Mouse (Mus musculus): ENCODE data around the gene Lrfn2.

Gene Lrfn2

DNA sequence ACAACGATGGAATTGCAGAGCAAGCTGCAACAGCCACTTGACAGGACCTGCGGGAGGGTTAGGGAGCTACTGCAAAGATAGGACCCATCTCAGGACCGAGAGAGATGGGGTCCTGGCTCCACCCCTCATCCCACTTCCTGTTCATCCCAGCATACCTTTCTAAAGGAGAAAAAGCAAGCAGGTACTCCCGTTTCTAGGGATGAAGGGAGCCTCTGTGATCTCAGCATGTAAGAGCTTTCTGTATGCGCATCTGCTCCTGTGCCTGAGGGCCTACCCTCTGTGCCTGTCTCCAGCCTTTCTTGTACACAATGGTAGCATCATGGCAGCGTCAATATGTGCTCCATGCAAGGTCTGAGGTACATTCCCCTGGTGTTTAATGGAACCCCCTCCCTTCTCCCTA lies 102.9 kb downstream of the Lrfn2 start:
- DNase-seq (ENCODE audit: low read depth): no peak

DNA sequence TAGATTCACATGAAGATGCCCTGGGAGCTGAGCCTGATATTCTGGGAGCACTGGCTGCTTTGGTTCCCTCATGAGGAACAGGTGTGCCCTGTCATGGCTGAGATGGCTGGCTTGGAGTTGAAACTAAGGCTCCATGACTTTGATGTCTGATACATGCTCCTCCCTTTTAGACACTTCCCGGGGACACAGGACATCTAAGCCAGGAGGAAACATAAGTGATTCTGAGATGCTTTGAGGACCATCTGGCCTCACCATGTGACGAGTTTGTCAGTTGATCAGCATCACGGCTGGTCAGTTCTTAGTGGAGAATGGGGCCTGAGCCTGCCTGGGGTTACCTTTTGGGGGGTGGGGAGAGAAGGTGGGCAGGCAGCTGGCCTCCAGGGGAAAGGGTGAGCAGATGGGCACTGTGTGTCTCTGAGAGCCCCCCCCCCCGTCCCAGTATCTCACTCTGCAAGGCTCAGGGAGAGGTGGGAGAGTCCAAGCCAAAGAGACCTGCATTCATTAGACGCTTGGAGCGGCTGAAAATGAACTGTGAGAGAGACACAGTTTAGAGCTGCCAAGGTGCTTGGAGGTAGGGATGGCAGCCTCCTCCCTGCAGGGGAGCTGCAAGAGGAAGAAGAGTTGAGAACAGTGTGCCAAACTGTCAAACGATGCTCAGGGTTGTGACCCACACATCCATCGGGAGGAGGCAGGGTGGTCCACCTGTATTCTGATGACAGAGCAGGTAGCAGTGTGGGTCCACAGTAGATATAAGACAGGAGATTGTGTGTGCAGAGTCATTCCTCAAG lies 105.2 kb downstream of the Lrfn2 start:
- no peak for DNase-seq (ENCODE audit: low read depth)

DNA sequence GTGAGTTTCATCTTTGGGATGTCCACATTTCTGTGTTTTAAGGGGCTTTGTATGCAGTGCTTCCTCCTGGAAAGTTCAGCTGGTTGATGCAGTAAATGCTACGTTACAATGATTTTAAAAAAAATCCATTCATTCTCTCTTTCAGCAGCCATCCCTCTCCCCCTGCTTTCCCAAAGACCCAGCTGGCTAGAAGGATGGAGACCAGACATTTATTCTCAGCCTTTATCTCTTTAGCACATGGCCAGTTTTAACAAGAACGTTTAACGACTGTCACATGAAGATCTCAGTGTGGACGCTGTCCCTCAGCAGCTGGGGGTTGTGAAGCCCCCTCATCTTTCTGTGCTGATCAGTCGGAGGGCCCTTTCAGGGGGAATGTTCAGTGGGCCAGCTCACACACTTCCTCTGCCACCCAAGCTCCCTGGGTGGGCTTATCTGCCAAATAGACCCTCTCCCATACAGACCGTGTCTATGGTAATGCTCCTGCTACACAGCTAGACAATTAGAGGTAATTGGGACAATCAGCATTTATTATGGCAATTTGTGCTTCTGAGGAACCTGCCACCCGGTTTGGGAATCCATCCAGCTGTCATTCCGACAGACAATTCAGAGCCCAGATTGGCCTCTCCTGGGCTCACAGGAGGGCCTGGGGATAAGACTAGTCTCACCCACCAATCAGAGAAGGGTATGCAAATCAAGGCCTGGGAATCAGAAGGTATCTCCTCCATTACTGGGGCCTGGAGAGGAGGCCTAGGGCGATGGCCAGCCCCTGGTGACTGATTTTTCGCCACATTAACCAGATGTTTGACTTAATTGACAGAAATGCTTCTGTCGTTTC lies 111.8 kb downstream of the Lrfn2 start:
- DNase-seq (ENCODE audit: low read depth): no peak

DNA sequence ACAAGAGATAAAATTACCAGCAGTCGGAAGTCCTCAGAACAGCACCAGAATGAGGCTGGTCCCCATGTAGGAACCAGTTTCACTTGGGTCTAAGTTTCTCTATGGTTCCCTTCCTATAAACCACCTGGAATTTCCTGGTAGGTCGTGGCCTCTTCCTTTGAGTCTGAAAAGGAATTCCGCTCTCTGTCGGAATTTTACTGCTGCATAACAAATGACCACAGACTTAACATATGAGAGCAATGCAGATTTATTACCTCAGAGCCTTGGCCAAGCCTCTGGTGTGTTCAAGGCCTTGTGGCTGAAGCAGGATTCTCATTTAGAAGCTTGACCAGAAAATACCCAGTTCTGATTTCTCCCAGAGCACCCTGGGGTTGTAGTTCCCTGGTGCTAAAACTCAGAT lies 115.7 kb downstream of the Lrfn2 start:
- no peak for DNase-seq (ENCODE audit: low read depth)

DNA sequence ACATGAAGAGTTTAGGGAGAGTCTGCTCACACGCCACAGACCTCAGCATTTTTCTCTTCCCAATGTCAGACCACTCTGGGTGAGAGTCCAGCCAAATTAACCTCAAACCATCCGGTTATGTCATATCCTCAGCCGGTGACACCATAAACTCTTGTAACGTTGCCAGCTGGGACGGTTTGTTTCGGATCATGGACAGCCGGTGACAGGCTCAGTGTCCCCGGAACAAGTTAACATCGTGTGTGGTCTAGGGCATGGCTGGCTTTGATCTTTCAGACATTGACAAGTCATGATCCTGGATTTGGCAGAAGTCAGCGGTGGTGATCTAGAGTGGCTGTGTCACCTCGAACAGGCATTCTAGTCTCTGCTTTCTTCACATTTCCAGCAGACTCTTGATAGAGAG lies 119.1 kb downstream of the Lrfn2 start:
- no peak for DNase-seq (ENCODE audit: low read depth)

DNA sequence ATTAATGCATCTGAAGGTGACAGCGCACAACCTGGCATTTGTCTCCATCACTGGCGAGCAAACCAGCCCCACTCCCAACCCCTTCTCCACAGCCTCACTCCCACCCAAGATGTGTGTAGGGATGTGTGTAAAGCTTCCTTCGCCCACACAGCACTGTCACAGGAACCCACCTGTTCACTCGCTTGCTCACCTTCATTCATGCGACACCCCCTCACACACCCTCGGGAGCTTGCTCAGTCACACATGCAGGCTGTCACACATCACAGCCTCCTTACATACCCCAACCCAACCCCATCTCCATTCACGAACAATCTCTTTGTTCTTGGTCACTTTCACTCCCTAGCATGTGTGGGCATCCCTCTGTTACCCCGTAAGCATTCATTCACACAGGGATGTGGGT lies 129.0 kb downstream of the Lrfn2 start:
- DNase-seq (ENCODE audit: low read depth): no peak

DNA sequence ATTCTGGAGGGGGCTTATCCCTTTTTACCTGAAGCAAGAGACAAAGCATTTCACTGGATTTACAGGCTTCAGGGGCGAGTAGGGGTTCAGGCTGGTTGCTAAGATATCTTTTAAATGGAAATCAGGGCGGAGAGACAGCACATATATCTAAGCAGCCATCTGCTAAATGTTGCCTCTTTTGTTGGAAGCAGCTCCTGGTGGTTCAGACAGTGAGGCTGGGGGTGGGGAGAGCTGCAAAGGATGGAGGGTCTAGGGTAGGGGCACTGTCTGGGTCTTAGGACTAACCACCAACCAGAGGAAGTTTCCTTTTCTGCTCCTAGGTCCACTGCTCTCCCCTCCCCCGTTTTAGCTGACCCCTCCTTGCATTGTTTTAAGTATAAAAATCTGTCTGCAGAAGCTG lies 131.6 kb downstream of the Lrfn2 start:
- DNase-seq (ENCODE audit: low read depth): no peak

DNA sequence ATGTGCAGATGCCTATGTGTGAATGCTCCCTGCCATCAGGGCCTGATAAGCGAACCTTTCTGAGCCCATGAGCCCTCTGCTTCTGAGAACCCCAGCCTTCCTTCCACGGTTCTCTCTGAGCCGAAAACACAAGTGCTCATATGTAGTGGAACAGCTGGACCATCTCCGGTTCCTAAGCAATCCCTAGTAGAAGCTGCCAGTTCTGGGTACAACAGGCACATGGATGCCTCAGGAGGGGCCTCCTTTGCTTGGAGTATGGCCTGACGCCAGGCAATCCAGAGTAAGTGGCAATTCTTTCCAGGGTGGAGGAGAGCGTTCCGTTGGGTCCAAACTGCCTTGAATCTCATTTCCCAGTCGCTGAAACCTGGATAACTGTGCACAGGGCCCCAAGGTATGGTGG lies 132.3 kb downstream of the Lrfn2 start:
- no peak for DNase-seq (ENCODE audit: low read depth)

DNA sequence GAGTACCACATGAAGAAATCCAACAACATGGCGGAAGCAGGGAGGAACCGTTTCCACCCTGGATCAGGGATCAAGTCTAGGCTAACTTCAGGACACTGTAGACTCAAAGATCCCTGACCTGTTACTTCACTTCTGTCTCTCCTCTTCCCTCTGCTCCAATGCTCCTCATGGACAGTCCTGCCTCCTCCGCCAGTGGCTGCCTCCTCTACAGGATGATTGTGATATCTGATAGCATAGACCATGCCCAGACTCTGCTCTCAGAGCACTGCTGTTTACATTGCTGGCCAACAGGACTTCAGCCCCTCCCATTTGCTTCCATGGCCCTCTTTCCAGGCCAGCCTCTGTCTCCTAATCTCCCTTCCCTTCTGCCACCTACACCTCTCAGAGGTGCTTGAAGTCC lies 132.9 kb downstream of the Lrfn2 start:
- DNase-seq (ENCODE audit: low read depth): no peak

DNA sequence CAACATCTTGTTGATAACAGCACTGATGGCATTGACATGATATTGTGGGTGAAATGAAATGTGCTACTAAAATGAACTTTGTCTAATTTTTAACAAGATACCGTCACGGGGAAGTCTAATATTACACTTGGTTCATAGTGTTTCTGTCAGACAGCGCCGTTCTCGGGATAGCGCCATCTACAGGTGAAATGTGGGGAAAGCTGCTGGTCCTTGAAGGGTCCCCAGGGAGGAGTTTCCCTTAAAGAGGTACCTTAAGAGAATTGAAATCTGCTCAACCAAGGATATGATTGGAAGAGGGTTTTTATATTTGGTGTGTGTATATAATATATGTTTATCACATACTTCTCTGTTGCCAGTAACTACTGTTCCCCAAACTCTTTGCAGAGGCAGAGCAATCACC lies 134.6 kb downstream of the Lrfn2 start:
- no peak for DNase-seq (ENCODE audit: low read depth)

DNA sequence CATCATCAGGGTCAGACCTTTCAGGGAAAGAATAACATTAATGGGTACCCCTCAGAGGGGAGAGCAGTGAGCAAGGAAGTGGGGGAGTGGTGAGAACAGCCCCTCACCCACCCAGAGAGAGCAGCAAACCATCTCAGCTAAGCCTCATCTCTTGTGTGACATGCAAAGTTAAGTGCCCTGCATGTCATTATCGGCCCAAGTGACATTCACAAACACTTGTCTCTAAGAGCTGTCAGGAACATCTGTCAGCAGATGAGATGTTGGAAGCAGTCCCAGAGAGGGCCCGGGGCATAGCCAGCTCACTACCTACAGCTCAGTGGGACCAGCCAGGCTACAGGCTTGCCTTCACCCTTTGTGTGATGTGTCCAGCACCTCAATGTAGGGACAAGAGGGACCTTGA lies 146.0 kb downstream of the Lrfn2 start:
- DNase-seq (ENCODE audit: low read depth): no peak

DNA sequence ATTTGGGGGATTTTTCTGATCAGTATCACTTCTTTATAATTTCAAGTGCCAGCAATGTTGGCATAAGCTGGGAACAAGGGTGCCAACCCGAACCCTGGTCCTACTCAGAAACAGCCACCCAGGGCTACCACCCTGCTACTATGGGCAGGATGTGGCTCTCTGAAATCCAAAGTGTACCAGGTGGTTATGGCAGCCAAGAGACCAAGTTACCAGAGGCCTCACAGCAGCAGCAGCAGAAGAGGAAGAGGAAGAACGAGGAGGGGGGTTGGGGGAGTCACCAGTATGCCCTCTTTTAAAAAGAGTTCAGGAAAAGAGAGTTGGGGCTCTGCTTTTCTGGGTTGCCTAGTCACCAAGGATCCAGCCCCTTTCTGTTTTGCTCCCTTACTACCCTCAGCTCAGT lies 147.5 kb downstream of the Lrfn2 start:
- DNase-seq (ENCODE audit: low read depth): no peak

DNA sequence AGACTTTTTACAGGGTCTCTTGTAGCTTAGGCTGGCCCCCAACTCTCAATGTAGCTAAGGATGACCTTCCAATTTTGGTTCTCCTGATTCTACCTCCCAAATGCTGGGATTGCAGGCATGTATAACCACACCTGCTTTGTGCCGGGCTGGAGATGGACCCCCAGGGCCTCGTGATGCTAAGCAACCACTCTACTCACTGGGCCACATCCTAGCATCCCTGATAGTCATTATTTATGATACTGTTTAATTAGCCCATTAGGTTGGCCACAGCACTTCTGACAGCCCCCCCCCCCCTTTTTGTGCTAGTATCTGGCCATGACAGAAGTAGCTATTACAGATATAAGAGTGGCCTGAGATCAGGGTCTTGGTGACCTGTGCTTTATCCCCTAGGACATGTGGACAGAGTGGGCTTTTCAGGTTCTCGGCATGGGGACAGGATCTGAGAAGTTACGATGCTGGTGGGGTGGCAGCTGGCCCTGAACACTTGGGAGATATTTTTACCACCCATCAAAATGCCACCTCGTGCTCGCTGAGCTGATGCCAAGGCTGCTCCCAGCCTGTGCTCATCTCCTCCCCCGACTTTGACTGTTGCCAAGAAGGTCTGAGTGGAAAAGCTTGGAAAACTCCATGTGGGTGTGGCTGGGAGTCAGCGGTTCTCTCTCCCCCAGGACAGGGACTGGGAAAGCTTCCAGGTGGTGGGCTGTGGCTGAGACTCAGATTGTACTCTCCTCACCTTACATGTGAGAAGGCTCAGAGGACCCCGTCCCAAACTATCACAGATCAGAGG lies 151.6 kb downstream of the Lrfn2 start:
- DNase-seq (ENCODE audit: low read depth): no peak

DNA sequence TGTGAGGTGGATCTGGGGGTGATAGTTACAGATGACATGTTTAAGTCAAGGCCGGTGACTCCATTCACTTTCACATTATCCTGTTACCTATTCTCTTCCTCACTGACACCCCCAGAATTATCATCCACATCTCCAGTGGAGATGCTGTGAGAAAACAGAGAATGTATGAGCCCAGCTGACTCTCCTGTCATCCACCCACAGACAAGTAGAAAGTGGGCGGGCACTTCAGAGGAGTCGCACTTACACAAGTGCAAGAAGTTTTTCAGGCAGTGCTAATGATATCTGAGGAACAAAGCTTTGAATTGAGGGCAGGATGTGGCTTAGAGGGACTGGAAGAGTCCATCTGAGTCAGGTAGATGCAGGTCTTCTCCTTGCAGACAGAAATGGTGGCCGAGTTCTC lies 152.9 kb downstream of the Lrfn2 start:
- DNase-seq (ENCODE audit: low read depth): no peak

DNA sequence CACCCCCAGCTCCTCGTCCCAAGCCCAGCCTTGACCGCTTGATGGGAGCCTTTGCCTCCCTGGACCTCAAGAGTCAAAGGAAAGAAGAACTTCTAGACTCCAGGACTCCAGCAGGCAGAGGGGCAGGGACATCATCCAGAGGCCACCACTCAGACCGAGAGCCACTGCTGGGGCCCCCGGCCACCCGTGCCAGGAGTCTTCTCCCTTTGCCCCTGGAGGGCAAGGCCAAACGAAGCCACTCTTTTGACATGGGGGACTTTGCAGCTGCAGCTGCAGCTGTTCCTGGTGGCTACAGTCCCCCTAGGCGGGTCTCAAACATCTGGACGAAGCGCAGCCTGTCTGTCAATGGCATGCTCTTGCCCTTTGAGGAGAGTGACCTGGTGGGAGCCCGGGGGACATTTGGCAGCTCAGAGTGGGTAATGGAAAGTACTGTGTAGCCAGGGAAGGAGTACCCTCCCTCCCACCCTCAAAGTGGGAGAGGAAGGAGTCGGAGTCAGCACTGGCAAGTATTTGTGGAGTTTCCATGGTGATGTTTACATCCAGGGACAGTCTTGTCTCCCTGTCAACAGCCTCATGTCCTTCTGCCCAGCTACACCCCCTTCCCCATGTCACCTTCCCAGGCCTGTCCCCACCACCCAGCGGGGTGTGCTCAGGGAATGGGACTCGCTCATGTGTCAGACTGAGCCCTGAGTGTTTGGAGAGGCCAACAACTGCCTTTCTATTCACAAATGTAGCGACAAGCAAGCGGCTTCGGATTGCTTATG lies 164.8 kb downstream of the Lrfn2 start:
- DNase-seq (ENCODE audit: low read depth): no peak

DNA sequence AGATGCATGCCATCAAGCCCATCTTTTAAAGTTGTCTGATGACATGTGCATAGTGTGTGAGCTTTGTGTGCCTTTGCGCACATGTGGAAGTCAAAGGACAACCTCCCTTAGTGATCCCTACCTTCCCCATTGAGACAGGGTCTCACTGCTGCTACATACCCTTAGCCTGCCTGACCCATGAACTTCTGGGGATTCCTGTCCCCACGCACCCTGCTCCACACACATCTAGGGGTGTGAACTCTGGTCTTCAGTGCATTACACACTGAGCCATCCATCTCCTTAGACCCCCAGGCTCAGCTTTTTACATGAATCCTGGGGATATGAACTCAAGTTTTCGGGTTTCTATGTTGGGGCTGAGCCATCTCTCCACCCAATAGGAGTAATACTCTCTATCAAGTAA lies 179.2 kb downstream of the Lrfn2 start:
- no peak for DNase-seq (ENCODE audit: low read depth)

DNA sequence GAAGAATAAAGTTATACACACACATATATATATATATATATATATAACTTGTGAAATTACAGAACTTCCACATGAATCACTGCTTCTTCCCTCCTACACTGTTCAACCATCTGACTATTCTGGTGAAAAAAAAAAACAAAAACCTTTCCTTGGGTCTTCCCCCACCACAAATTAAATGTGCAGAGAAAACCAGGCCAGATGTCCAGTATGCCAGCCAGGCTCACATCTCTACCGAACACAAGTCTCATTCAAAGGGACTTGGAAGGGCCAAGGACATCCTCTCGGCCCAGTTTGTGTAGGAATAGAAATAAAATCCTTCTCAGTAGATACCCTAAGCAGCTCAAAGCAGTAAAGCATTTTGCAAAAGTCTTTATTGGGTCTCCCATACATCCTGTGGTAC lies 179.7 kb downstream of the Lrfn2 start:
- DNase-seq (ENCODE audit: low read depth): no peak

DNA sequence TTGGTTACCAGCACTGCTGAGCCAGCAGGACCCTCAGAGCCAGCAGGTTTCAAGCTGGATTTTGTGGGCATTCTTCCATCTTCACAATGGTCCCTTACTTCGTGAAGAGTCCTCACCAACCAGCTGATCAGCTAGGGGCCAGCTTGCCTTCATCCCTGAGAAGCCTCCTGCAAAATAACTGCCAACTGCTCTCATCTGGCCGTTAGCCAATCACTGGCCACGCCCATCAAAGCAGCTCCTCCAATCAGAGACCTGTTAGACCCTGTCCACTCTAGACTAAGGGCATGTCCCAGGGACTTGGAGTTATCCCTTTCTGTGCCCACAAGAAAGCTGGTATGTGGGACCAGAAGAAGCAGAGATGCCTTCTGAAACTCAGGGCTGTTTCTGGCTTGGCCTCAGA lies 181.2 kb downstream of the Lrfn2 start:
- DNase-seq (ENCODE audit: low read depth): no peak

DNA sequence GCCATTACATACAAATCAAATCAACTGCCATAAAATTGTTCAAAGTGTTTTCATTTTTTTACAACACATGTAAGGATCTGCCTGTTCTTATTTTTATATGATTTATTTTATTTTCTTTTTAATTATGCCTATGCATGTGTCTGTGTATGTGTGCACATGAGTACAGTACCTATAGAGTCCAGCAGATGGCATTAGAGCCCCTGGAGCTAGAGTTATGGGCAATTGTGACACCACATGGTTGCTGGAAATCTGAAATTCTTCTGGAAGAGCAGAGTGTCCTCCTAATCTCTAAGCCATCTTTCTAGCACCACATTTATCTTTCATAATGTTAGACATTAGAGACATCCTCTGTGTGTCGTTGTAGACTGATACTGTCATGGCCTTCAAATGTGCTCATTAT lies 192.0 kb downstream of the Lrfn2 start:
- DNase-seq (ENCODE audit: low read depth): no peak

DNA sequence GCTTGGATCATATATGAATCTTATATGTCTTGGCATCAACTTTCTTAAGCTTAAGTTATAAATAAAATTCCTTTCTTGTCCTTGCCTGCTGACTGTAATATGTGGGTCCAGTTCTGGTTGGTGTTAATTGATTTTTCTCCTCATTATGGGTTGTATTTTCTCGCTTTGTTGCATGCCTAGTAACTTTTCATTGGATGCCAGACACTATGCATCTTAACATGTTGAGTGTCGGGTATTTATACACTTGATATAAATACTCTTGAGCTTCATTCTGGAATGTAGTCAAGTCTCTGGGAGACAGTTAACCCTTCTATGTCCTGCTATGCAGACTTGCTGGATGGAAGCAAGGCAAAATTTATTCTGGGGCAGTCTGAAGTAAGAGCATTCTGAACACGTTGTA lies 192.5 kb downstream of the Lrfn2 start:
- no peak for DNase-seq (ENCODE audit: low read depth)
